Mouse (Mus musculus) heart, postnatal 36 days (tissue): ENCODE measurements around the gene Bdh1. TPM values are rescaled to one million over a fixed set of nuclear protein-coding genes. Genes with fewer than 3 reads are reported as not detected.

ENCODE experiments used
- DNase-seq, 2 experiments: peaks; one replicate each; pipeline ENCODE4 v3.0.0; 2021 to 2022
- intact Hi-C: fragments of 180-260 bp; cut with DNase I; formaldehyde crosslinking; loops from one replicate; pipeline ENCODE4 v1.15.1; 2025
- total RNA-seq, 2 experiments: library from RNA; stranded (reverse); gene quantifications; 2 replicates each; pipeline ENCODE4 v1.2.3; 2021

The Bdh1 gene
- total RNA-seq, 2 experiments from 2014 or later: 7.0 to 42.5 TPM

- DNase-seq: no peak
- intact Hi-C loops: no loop called here
Measured at GRCm38 (mm10) chr16:31499021-31499420, 76.9 kb downstream of the Bdh1 start.

- no peak for DNase-seq
- intact Hi-C loops: no loop called here
Measured at GRCm38 (mm10) chr16:31499681-31500310, 77.7 kb downstream of the Bdh1 start.

DNA sequence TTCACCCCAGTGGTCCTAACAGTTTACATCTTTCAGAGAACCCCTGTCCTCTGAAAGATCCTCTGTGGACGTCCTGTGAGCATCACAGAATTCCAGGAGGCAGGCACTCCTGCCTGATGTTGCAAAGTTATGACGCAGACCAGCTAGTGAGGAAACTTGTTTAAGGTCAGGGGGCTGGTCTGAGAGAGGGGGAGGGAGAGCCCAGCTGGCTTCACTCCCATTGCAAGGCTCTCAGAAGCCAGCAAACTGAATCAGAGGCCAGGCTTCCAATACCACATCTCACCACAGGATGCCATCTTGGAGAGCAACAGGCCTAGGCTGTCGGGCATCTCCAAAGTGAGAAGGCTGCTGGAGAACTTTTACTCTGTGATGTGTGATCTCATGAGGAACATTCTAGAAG is 78.5 kb downstream of the Bdh1 start:
- intact Hi-C loops: no loop called here

DNA sequence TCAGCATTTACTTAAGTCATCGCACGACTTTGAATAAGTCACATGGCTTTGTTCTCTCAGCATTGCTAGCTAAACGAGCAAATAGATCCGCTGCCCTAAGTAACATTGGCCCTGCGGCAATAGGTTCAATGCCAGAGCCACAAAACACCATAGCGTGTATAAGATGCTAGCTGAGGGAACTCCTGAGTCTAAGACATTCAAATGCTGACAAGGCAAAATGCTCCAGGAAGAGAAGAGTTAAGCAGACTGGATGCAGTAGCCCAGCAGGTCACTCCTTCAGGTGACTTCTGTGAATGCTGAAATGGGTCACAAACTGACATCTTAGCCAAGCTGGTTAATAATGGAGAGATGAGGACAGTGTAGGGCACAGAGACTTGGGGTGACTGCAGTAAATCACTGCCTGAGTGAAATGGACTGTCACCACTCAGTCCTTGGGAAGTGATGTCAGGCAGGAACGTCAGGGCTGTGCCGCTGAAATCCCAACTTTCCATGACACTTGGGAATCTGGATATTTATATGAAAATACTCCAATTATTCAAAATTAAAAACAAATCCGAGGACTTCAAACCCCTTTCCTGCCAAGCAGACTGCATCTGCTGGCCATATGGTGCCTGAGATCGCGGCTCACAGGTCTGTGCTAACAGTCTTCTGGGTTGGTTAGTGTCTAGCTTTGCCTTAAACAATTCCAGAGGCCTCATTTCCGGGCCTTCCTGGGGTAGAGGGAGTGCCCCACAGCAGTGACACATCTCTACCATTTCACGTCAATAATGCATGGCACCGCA is 79.1 kb downstream of the Bdh1 start:
- no peak for DNase-seq
- intact Hi-C loops: no loop called here

More for the DNA sequence above, 78.5 kb downstream of the Bdh1 start:
- DNase-seq: no peak

DNA sequence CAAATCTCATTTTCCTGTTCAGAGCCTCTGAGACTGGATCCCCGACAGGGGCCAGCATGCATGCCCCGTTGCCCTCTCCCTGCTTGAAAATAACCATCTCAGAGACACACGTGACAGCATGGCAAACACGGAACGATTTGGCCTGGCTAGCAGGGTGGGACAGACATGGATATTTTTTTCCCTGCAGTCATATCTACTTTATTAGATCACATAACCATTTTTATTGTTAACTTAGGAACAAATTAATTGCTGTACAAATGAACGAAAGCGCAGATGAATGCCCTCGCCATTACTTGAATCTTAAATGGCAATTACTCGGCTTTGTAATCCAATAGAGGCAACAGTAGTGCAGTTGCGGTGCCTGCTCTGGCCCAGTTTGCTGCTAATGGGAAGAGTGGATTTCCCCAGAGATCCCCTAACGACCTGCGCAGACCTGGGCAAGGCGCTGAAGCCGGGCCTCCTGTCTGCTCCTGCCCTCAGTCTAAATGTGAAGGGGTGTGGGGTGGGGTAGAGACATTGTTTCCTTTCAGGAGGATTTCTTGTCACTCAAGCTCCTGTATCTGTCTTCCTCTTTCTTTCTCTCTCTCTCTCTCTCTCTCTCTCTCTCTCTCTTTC is 79.8 kb downstream of the Bdh1 start:
- no peak for DNase-seq
- intact Hi-C loops: no loop called here

- intact Hi-C loops: no loop called here
- DNase-seq: peak; percentile 7 to 15
Measured at GRCm38 (mm10) chr16:31506665-31507456, 84.8 kb downstream of the Bdh1 start.

- DNase-seq: no peak
- intact Hi-C loops: no loop called here
Measured at GRCm38 (mm10) chr16:31507457-31507755, 85.3 kb downstream of the Bdh1 start.

DNA sequence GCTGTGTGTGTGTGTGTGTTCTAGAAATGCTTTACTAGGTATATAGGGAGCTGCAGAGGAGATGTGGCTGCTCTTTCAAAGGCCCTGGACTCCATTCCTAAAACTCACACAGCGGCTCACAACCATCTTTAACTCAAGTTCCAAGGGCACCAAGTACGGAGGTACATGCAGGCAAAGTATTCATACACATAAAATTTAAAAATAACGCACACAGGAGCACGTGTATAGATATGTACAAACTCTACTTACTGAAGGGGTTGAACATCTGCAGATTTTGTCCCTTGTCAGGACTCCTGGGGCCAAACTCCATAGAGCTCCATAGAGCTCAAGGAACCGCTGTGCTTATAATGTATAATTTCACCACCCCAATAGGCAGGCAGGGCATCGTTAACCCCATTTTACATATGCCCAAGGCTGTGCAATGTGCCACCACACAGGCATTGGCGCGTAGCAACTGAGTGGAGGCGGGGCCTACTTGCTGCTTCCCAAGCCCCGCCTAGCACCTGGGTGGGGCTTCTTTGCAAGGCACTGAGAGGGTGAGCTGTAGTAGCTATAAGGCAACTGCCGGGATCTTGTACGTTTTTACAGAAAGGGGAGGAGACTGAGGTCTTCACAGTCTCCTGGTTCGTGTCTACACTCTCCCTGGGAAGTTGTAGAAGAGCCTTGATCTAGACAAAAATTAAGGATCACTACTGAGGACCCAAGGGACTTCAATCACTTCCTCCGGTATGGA is 85.9 kb downstream of the Bdh1 start:
- no peak for DNase-seq
- intact Hi-C loops: no loop called here

Other genes starting within 250 kb of the Bdh1 start
- gene Acap2, start 221.0 kb upstream of the Bdh1 start, total RNA-seq: 10 to 100 TPM; 21.3 to 22.6 TPM
- gene Ppp1r2, start 147.0 kb upstream of the Bdh1 start, total RNA-seq: 10 to 100 TPM; 82.1 to 83.7 TPM
- gene Apod, start 107.5 kb upstream of the Bdh1 start, total RNA-seq: 1 to 10 TPM; 3.8 to 7.2 TPM
- gene Dlg1, start 241.2 kb downstream of the Bdh1 start, total RNA-seq: 10 to 100 TPM; 51.8 to 53.4 TPM